Mouse (Mus musculus) CH12.LX (cell line): ENCODE data around the gene Txndc17.

Experiments
- CHD1 ChIP-seq: IDR thresholded peaks from 2 replicates; pipeline ENCODE4 v1.6.1; 2012; ENCODE audit warnings: low read depth, low read length, improper control_type of control experiment, inconsistent platforms
- CTCF ChIP-seq, 2 experiments: IDR thresholded peaks in 1 of 2; conservative IDR thresholded peaks in 1 of 2; 2 replicates each; pipeline ENCODE4 v1.5.1; 2011 to 2012; ENCODE audit warnings: low read depth in 2 of 2, low read length in 2 of 2, improper control_type of control experiment in 1 of 2, inconsistent platforms in 1 of 2, mild to moderate bottlenecking in 1 of 2, moderate library complexity in 1 of 2
- ELF1 ChIP-seq: IDR thresholded peaks from 2 replicates; pipeline ENCODE4 v1.6.1; 2014; ENCODE audit warnings: low read depth, mild to moderate bottlenecking, inconsistent platforms, low read length, improper control_type of control experiment
- EP300 ChIP-seq: IDR thresholded peaks from 2 replicates; pipeline ENCODE4 v1.6.1; 2011; ENCODE audit warnings: low read length, improper control_type of control experiment
- MEF2A ChIP-seq: IDR thresholded peaks from 2 replicates; pipeline ENCODE4 v1.6.1; 2014; ENCODE audit warnings: low read depth, mild to moderate bottlenecking, inconsistent platforms, low read length, improper control_type of control experiment, borderline replicate concordance
- PAX5 ChIP-seq: IDR thresholded peaks from 2 replicates; pipeline ENCODE4 v1.6.1; 2012; ENCODE audit warnings: low read length, inconsistent platforms, mixed read lengths
- POLR2A ChIP-seq: IDR thresholded peaks from 2 replicates; pipeline ENCODE4 v1.6.1; 2011; ENCODE audit warnings: low read depth, mild to moderate bottlenecking, improper control_type of control experiment, low read length
- USF1 ChIP-seq: IDR thresholded peaks from 2 replicates; pipeline ENCODE4 v1.6.1; 2014; ENCODE audit warnings: low read depth, mild to moderate bottlenecking, inconsistent platforms, low read length, improper control_type of control experiment
- ZC3H11A ChIP-seq: IDR thresholded peaks from 2 replicates; pipeline ENCODE4 v1.6.1; 2012; ENCODE audit warnings: low read depth, mild to moderate bottlenecking, inconsistent platforms, low read length, improper control_type of control experiment
- ZKSCAN1 ChIP-seq: IDR thresholded peaks from 2 replicates; pipeline ENCODE4 v1.6.1; 2012; ENCODE audit warnings: low read depth, inconsistent platforms, low read length, improper control_type of control experiment, borderline replicate concordance

GRCm38 (mm10) chr11:72207834-72208377, 559 bp downstream of the Txndc17 start:
- TF ChIP-seq CTCF (conservative IDR thresholded peaks at IDR 0.05 in 1 of 2, IDR thresholded peaks at IDR 0.05 in 1 of 2; ENCODE audit: low read depth in 2 of 2, low read length in 2 of 2) (no peak), POLR2A (no peak), EP300 (peak; percentile 35; the same call in 1 of the 2 replicates), ZKSCAN1 (no peak), MEF2A (no peak), ZC3H11A (no peak), PAX5 (no peak), USF1 (no peak), CHD1 (no peak), ELF1 (no peak)
